Mouse (Mus musculus): ENCODE measurements around the gene Bdh2.

Bdh2 gene

GRCm38 (mm10) chr3:135295559-135295958, 14.5 kb downstream of the Bdh2 start:
- DNase-seq (ENCODE audit: low spot score in 2 of 2), result no peak

DNA sequence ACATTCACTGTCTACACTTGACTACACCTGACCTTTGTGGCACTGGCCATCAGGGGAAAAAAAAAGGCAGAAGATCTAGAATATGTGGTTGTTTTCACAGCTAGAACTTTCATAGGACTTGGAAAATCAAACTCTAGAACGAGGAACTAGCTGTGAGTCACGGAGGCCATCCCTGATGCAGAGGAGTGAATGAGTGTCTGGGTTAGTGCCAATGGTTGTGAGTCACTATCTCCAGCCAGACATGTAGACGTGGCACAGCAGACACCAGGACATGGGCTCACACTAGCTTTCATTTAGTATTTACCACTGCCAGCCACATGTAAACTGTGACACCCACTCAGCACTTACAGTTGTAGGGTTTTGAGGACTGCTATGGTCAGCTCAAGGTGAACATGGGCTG, 17.5 kb downstream of the Bdh2 start:
- DNase-seq (ENCODE audit: low spot score in 2 of 2), result no peak

DNA sequence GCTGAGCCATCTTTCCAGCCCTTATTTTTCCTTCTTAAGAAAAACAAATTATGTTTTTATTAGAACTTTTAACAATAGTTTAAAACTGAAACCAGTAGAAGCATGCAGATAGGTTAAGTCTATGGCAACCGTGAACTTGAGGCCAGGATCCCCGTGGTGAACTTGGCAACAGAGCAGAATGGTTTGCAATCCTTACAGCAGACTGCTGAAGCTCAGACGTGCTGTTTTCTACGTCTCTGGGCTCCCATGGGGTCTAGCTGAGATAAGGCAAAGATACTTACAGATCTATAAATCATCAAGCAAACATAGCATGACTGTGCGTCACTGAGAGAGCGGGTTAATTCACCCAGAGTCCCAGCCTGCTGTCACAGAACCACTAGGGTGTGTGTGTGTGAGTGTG, 19.1 kb downstream of the Bdh2 start:
- DNase-seq (ENCODE audit: low spot score in 2 of 2), result no peak

DNA sequence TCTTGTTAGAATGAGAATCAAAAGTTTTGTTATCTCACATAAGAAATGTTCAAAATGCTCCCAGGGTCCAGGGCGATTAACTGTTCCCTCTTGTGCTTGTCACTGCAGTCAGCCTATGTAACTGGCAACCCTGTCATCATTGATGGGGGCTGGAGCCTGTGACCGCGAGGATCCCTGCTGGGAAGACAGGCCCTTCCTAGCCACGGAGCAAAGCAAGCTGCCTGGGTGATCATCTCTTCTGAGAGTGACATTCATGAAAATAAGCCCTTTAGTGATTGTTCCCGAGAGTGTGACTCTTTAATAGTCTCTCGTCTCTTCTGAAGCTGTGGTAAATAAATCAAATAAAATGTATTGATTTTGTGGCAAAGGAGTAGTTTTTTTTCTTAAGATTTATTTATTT, 23.0 kb downstream of the Bdh2 start:
- DNase-seq (ENCODE audit: low spot score in 2 of 2), result no peak

GRCm38 (mm10) chr3:135304566-135304965, 23.5 kb downstream of the Bdh2 start:
- DNase-seq (ENCODE audit: low spot score in 2 of 2), result no peak

DNA sequence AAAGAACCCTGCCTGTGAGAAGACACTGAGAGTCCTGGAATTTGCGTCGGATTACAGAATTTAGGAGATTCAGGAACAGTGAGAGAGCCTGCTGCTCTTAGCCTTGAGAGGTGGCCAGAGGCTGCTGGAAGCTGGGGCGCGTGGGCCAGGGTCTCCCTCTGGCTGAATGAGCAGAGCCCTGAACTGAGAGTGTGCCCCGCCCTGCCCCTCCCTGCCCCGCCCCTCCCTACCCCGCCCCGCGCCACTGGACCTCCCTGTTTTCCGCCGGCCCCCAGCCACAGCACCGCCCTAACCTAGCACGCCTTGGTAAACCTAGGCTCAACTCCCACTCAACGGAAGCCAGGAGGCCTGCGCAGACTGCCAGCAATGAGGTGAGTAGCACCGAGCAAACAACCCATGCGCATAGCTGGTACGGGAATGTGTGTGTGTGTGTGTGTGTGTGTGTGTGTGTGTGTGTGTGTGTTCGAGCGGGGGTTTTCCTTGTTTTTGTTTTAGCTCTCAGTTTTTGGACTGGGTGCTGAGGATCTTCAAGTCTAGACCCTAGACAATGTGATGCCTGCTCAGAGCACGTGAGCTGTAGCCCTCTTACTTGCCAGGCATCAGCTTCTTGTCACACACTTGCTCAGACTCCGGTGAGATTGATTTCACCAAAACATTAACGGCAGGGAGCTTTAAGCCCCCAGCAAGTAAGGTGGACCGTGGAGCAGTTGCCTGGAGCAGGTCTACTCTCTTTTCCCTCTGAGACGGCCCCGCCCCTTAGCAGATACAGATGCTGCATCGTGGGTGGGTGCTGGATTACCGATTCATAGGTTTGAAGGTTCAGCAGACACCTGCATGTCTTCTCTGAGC, 26.6 kb downstream of the Bdh2 start, which contains the start of gene Slc9b2:
Gene Slc9b2, plus strand, starts transcription at position 290 of the 849 bp plus-strand sequence.
- no peak for DNase-seq (ENCODE audit: low spot score in 2 of 2)

- DNase-seq (ENCODE audit: low spot score in 2 of 2), result no peak
Measured at GRCm38 (mm10) chr3:135312916-135313491, 32.0 kb downstream of the Bdh2 start.

DNA sequence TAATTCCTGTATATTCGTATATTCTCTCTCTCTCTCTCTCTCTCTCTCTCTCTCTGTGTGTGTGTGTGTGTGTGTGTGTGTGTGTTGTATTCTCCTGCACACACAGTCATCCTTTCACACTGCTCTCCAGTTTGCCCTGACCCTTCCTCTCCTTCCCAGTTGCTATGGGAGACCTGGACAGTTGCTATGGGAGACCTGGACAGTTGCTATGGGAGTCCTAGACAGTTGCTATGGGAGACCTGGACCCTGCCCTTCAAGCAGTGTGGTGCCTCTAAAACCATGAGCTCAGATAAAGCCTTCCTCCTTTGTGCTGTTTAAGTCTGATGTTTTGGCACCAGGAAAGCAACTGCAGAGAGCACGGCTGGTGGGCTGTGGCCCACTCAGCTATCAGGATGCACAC, 32.7 kb downstream of the Bdh2 start:
- no peak for DNase-seq (ENCODE audit: low spot score in 2 of 2)

GRCm38 (mm10) chr3:135314811-135315210, 33.8 kb downstream of the Bdh2 start:
- no peak for DNase-seq (ENCODE audit: low spot score in 2 of 2)

GRCm38 (mm10) chr3:135315720-135316425, 34.9 kb downstream of the Bdh2 start:
- no peak for DNase-seq (ENCODE audit: low spot score in 2 of 2)

- DNase-seq (ENCODE audit: low spot score in 2 of 2), result no peak
Measured at GRCm38 (mm10) chr3:135318331-135318730, 37.3 kb downstream of the Bdh2 start.

GRCm38 (mm10) chr3:135324354-135324753, 43.3 kb downstream of the Bdh2 start:
- peak in 1 of 2 experiments; percentile 11 for DNase-seq (ENCODE audit: low spot score in 2 of 2)

- no peak for DNase-seq (ENCODE audit: low spot score in 2 of 2)
Measured at GRCm38 (mm10) chr3:135327176-135327575, 46.2 kb downstream of the Bdh2 start.

- no peak for DNase-seq (ENCODE audit: low spot score in 2 of 2)
Measured at GRCm38 (mm10) chr3:135327601-135328000, 46.6 kb downstream of the Bdh2 start.

GRCm38 (mm10) chr3:135328560-135328959, 47.5 kb downstream of the Bdh2 start:
- DNase-seq (ENCODE audit: low spot score in 2 of 2), result peak in 1 of 2 experiments; percentile 21

DNA sequence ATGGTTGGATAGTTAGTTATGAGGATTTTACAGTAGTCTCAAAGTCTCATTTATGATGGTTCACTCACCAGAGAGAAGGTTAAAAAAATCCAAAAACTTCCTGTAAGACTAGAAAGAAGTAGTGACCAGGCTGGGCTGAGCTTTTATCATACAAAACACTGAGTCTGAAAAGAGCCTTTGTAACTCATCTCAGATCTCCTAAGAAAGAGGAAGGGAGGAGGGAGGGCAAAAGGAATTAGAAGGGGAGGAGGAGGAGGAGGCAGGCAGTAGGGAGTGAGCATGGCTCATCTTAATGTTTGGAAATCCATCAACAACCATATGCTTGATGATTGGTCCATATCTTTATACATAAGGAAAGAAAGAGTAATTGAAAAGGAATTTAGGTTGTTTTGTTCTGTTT, 51.7 kb downstream of the Bdh2 start:
- DNase-seq (ENCODE audit: low spot score in 2 of 2), result no peak

DNA sequence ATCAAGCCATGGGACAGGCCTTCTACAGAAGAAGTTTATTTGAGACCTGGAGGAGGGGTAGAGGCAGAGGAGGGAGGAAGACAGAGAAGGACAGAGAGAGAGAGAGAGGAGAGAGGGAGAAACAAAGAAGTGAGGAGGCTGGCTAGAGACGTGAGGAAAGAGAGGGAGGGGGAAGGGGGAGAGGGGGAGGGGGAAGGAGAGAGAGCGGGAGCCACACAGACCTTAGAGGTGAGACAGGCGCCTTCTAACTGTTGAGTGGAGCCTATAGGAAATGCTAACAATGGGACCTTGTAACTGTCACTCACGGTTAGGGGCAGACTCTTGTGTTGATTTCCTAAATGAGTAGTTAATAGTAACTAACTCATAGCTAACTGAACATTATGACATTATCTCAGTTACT, 52.7 kb downstream of the Bdh2 start:
- no peak for DNase-seq (ENCODE audit: low spot score in 2 of 2)

- DNase-seq (ENCODE audit: low spot score in 2 of 2), result no peak
Measured at GRCm38 (mm10) chr3:135347739-135348264, 66.8 kb downstream of the Bdh2 start, which contains the start of gene Slc9b1. TSS of gene Slc9b1 (plus strand) at chr3:135348029.

- no peak for DNase-seq (ENCODE audit: low spot score in 2 of 2)
Measured at GRCm38 (mm10) chr3:135349022-135349421, 68.0 kb downstream of the Bdh2 start.

DNA sequence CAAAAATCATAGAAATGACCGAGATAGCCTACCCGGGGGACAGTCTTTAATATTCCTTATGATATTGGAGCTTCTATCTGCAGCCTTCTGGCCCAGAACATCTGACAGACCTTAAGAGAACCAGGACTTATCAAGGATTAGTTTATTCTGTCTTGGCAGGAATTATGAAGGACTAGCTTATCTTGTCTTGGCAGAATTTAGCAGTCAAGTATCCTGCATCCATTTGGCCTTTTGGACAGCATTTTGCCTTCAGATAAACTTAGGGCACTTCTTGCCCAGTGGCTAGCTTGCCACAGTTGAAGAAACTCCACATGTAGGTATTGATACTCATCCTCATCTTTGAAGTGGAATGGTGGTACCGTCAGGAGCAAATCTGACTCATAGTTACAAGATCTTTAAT, 70.8 kb downstream of the Bdh2 start:
- no peak for DNase-seq (ENCODE audit: low spot score in 2 of 2)
